Mouse (Mus musculus) embryonic facial prominence, embryonic 11.5 days (tissue): ENCODE results near the gene Catsper2. TPM values are rescaled to one million over a fixed set of nuclear protein-coding genes. Genes with fewer than 3 reads are reported as not detected.

Source experiments
- ATAC-seq: fragments of 200-750 bp; cut with Nextera tagmentation; replicated peaks from 2 replicates; pipeline ENCODE4 v1.8.0; 2017; ENCODE audit warnings: low read depth; ENCODE audit not compliant: insufficient number of reproducible peaks, low FRiP score, low TSS enrichment
- DNase-seq: peaks from one replicate; pipeline ENCODE4 v3.0.0-alpha.2; 2015; ENCODE audit warnings: low spot score
- H3K27ac ChIP-seq: fragments of 300-500 bp; sonication (generic); replicated peaks from 2 replicates; pipeline ENCODE4 v1.5.1; 2014; ENCODE audit warnings: mild to moderate bottlenecking, low read depth, low read length, control low read depth
- H3K27me3 ChIP-seq: fragments of 300-500 bp; sonication (generic); 2 replicates; pipeline ENCODE4 v1.6.1; 2014; ENCODE audit warnings: mild to moderate bottlenecking, low read length, moderate library complexity, mixed read lengths; ENCODE audit not compliant: control insufficient read depth, insufficient read depth
- H3K36me3 ChIP-seq: fragments of 300-500 bp; sonication (generic); replicated peaks from 2 replicates; pipeline ENCODE4 v1.6.1; 2014; ENCODE audit warnings: low read depth, mild to moderate bottlenecking, low read length, moderate library complexity, mixed read lengths; ENCODE audit not compliant: control insufficient read depth, insufficient read depth
- H3K4me1 ChIP-seq: fragments of 300-500 bp; sonication (generic); 2 replicates; pipeline ENCODE4 v1.6.1; 2014; ENCODE audit warnings: low read length, mixed read lengths; ENCODE audit not compliant: control insufficient read depth, insufficient read depth
- H3K4me2 ChIP-seq: fragments of 300-500 bp; sonication (generic); 2 replicates; pipeline ENCODE4 v1.6.1; 2014; ENCODE audit warnings: low read depth, mild to moderate bottlenecking, control low read depth, low read length, moderate library complexity
- H3K4me3 ChIP-seq: fragments of 300-500 bp; sonication (generic); 2 replicates; pipeline ENCODE4 v1.5.1; 2014; ENCODE audit warnings: low read depth, low read length, control low read depth
- H3K9ac ChIP-seq: fragments of 300-500 bp; sonication (generic); replicated peaks from 2 replicates; pipeline ENCODE4 v1.6.1; 2014; ENCODE audit warnings: mild to moderate bottlenecking, control low read depth, low read length
- H3K9me3 ChIP-seq: fragments of 300-500 bp; sonication (generic); replicated peaks from 2 replicates; pipeline ENCODE4 v1.6.1; 2016; ENCODE audit warnings: mild to moderate bottlenecking, low read length, inconsistent platforms, mixed read lengths; ENCODE audit not compliant: control insufficient read depth
- WGBS: fragments of 180-500 bp; shearing (Covaris S2); extraction: QIAGEN DNeasy Blood & Tissue Kit; methylation state at CpG from one replicate; pipeline ENCODE4 v1.1.7; 2014; 5-methylcytosine and 5-hydroxymethylcytosine counted together
- polyA plus RNA-seq: library from polyadenylated mRNA; unstranded; fragments of >200 nt; fragmentation: Nextera tagmentation; extraction: Ambion mirVana; gene quantifications from 2 replicates; pipeline ENCODE4 v1.2.1, GENCODE M21; 2014

Catsper2 gene
- polyA plus RNA-seq, 1 experiment from 2014 or later = 1.8 TPM

- 5% methylated on average over 7 of the region's 7 CpGs for WGBS
- Histone ChIP-seq H3K4me2 (peak overlapping the region; percentile 65), H3K27ac (peak overlapping the region; percentile 77; the same call in 1 of the 2 replicates), H3K9ac (peak overlapping the region; percentile 96), H3K4me1 (no peaks in the 10 kb centered on the region), H3K36me3 (no peaks in the 10 kb centered on the region; the same call in 1 of the 2 replicates), H3K27me3 (no peaks in the 10 kb centered on the region), H3K4me3 (peak overlapping the region; percentile 98), H3K9me3 (no peaks in the 10 kb centered on the region)
- no peak for ATAC-seq
- no peak for DNase-seq
Observed at GRCm38 (mm10) chr2:121450093-121450492, 36.5 kb upstream of the Catsper2 start.

GRCm38 (mm10) chr2:121449545-121450011 lies 36.0 kb upstream of the Catsper2 start:
- peak overlapping the region; percentile 65 for H3K4me2 ChIP-seq
- H3K36me3 ChIP-seq = no peaks in the 10 kb centered on the region; the same call in 1 of the 2 replicates
- under 1% methylated on average over 49 of the region's 54 CpGs for WGBS
- ATAC-seq = peak; percentile 68
- H3K27me3 ChIP-seq = no peaks in the 10 kb centered on the region
- no peaks in the 10 kb centered on the region for H3K9me3 ChIP-seq
- H3K27ac ChIP-seq = peak overlapping the region; percentile 77
- H3K4me1 ChIP-seq = no peaks in the 10 kb centered on the region
- peak overlapping the region; percentile 96 for H3K9ac ChIP-seq
- peak overlapping the region; percentile 98 for H3K4me3 ChIP-seq
- no peak for DNase-seq

GRCm38 (mm10) chr2:121448739-121449535 lies 35.3 kb upstream of the Catsper2 start, which contains the start of gene Serf2:
TSS of gene Serf2 (plus strand) at chr2:121449195.
- WGBS = under 1% methylated on average over 58 of the region's 74 CpGs
- ATAC-seq (peak; percentile 97), DNase-seq (peak; percentile 99)
- Histone ChIP-seq H3K27me3 (no peaks in the 10 kb centered on the region), H3K4me3 (peak within 1 kb of the TSS; percentile 98), H3K9me3 (no peaks in the 10 kb centered on the region), H3K4me2 (peak within 1 kb of the TSS; percentile 65), H3K27ac (peak within 1 kb of the TSS; percentile 77), H3K4me1 (no peaks in the 10 kb centered on the region), H3K36me3 (no peaks in the 10 kb centered on the region; the same call in 1 of the 2 replicates), H3K9ac (peak within 1 kb of the TSS; percentile 96)

- H3K4me1 ChIP-seq = no peaks in the 10 kb centered on the region
- H3K4me3 ChIP-seq = peak overlapping the region; percentile 98
- no peaks in the 10 kb centered on the region for H3K9me3 ChIP-seq
- peak; percentile 64 for DNase-seq
- no peaks in the 10 kb centered on the region; the same call in 1 of the 2 replicates for H3K36me3 ChIP-seq
- H3K27me3 ChIP-seq = no peaks in the 10 kb centered on the region
- no peak for ATAC-seq
- peak overlapping the region; percentile 65 for H3K4me2 ChIP-seq
- H3K27ac ChIP-seq = peak overlapping the region; percentile 72; the same call in 1 of the 2 replicates
- WGBS = 17% methylated on average over 9 of the region's 9 CpGs
- H3K9ac ChIP-seq = peak overlapping the region; percentile 52
Observed at GRCm38 (mm10) chr2:121448136-121448535, 34.5 kb upstream of the Catsper2 start.

- H3K4me2 ChIP-seq = no peak overlapping the region
- 91% methylated on average over 3 of the region's 3 CpGs for WGBS
- ATAC-seq = no peak
- no peaks in the 10 kb centered on the region for H3K4me1 ChIP-seq
- no peaks in the 10 kb centered on the region for H3K27me3 ChIP-seq
- no peaks in the 10 kb centered on the region for H3K36me3 ChIP-seq
- no peak overlapping the region for H3K27ac ChIP-seq
- H3K4me3 ChIP-seq = no peak overlapping the region
- H3K9ac ChIP-seq = no peak overlapping the region
- no peaks in the 10 kb centered on the region for H3K9me3 ChIP-seq
- DNase-seq = no peak
Observed at GRCm38 (mm10) chr2:121447006-121447405, 33.4 kb upstream of the Catsper2 start.

GRCm38 (mm10) chr2:121446506-121446905 lies 32.9 kb upstream of the Catsper2 start:
- H3K4me2 ChIP-seq = no peak overlapping the region
- no peaks in the 10 kb centered on the region for H3K4me1 ChIP-seq
- DNase-seq = no peak
- H3K4me3 ChIP-seq = no peak overlapping the region
- H3K9me3 ChIP-seq = no peaks in the 10 kb centered on the region
- H3K9ac ChIP-seq = no peak overlapping the region
- no peaks in the 10 kb centered on the region for H3K36me3 ChIP-seq
- no peak for ATAC-seq
- 78% methylated on average over 4 of the region's 4 CpGs for WGBS
- H3K27me3 ChIP-seq = no peaks in the 10 kb centered on the region
- no peak overlapping the region for H3K27ac ChIP-seq

GRCm38 (mm10) chr2:121445117-121445516 lies 31.5 kb upstream of the Catsper2 start:
- no peak for DNase-seq
- Histone ChIP-seq H3K36me3 (no peaks in the 10 kb centered on the region), H3K4me2 (no peak overlapping the region), H3K4me3 (no peak overlapping the region), H3K4me1 (no peaks in the 10 kb centered on the region), H3K9me3 (no peaks in the 10 kb centered on the region), H3K9ac (no peak overlapping the region), H3K27ac (no peak overlapping the region), H3K27me3 (no peaks in the 10 kb centered on the region)
- no peak for ATAC-seq
- 82% methylated on average over 3 of the region's 3 CpGs for WGBS

- Histone ChIP-seq H3K4me2 (no peak within 1 kb of the TSS), H3K27me3 (no peaks in the 10 kb centered on the region), H3K4me1 (no peaks in the 10 kb centered on the region), H3K9ac (no peak within 1 kb of the TSS), H3K4me3 (no peak within 1 kb of the TSS), H3K9me3 (no peaks in the 10 kb centered on the region), H3K36me3 (peaks cover 4% of the 10 kb centered on the region; the same call in 1 of the 2 replicates), H3K27ac (no peak within 1 kb of the TSS)
- ATAC-seq (no peak), DNase-seq (no peak)
- WGBS = 81% methylated on average over 1 of the region's 1 CpGs
Observed at GRCm38 (mm10) chr2:121444178-121444577, 30.6 kb upstream of the Catsper2 start, which contains the start of gene Ell3. TSS of gene Ell3 (minus strand) at chr2:121444278.
